Mouse (Mus musculus) regulatory T cell (primary cell): ENCODE data around the gene Fgd1.

Experiments
- in situ Hi-C: fragments of 300-600 bp; cut with MboI, MseI; formaldehyde crosslinking; loops from one replicate; pipeline ENCODE4 v1.15.1; 2025; ENCODE audit warnings: high pct_unique_total_duplicates

The Fgd1 gene

DNA sequence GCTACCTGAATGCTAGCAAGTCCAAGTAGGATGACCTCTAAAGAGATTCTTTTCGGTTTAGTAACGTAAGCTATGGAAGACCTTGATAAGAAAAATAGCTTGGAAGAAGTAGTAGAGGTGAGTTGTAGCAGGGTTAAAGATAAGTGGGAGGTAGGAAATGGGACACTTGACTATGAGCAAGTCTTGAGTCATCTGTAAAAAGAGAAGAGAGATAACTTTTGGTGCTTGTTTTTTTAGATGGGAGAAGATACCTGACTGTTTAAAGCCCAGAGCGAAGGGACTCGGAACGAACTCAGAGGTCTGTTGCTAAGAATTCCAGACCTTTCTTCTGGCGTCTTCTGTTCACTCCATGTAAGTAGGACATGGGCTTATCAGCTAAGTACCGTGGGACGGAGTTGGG is at the start of gene Fgd1:
Gene Fgd1, plus strand, starts transcription at position 301 of the 400 bp plus-strand sequence.
- in situ Hi-C loops: no loop called here

DNA sequence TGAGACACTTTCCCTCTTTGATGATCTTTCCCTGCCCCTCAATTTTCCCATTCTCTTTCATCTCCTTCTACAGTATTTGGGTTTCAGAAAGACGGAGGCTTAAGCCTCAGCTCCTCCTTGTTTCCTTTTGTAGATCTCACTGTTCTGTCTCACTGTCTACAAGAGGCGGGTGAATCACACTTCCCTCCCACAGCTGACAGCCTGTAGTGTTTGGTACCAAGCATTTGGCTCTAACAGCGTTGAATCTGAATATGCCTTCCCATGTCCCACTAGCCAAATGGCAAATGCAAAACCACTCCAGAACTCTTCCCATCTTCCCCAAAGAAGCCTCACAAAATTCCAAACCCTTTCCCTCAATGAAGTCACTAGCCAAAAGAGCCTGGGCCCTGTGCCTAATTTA is 49.2 kb upstream of the Fgd1 start:
- in situ Hi-C loops: no loop called here

DNA sequence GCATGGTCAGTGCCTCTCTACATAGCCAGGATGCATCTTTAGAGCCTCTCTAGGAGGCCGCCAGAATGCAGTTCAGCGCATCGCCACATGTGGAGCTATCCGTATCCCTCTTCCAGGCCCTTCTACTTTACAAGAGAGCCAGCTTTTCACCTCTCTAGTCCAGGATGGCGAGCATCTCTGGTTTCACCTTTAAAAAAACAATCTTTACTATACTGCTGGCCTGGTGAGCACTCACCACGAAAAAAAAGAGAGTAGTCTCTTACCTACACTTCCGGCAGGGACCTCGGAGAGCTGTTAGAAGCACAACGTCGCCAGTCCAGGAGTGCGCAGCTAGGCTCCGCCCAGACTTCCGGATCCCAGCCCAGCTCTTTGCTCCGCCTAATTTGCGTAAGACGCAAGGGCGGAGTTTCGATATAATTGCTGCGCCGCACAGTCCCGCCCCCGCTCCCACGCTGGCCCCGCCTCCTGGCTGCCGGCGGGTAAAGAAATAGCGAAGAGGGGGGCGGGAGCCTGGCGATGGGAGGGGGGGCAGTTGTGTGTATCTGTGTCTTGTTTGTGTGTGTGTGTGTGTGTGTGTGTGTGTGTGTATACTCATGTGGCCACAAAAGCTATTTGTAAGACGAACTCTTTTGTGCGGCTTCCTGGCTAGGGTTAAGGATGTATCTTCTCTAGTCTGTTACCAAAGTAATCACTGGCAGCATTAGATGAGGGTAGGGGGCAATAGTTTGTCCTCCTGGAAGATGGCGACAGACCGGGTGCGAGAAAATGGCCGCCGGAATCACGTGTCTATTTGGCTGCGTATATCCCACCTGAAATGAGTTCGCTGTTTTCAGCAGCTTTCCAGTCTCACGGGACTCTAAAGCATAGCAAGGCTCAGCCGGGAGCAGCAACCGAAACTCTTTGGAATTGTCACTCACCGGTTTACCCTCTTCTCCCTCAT is 28.7 kb upstream of the Fgd1 start, which contains the start of gene Gnl3l:
Gene Gnl3l, minus strand, starts transcription at position 385 of the 940 bp plus-strand sequence.
- in situ Hi-C loops: no loop called here

DNA sequence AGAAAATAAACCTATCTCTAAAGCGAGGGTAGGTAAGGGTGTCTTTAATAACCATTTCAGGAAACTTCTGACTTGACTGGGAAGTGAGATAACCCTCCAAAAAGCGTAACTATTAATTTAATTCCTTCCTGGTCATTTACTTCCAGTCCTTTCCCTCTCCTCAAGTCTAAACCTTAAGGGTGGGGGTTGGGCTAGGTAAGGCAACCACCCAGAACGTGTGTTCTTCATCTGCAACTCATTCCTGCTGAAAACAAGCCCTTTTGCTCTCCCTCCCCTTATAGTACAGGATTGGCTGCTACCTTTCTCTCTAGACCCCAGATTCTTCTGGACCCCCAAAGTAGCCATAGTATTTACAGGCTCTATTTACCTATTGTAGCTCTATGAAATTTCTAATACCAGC is 28.1 kb upstream of the Fgd1 start:
- in situ Hi-C loops: no loop called here

DNA sequence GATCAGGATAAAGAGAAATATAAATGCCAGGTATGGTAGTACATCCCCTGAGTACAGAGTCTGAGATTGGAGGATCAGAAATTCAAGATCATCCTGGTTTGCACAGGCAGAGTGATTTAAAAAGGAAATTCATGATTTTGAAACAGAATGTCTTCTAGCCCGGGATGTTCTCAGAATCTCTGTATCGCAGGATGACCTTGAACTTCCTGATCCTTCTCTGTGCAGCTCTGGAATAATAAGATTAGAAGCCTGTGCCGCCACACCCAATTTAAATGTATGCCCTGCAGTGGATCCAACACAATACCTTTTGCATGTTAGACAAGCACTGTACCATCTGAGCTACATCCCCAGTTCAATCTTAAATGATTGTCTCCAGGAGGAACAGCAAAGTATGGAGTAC is 27.2 kb upstream of the Fgd1 start:
- in situ Hi-C loops: no loop called here

DNA sequence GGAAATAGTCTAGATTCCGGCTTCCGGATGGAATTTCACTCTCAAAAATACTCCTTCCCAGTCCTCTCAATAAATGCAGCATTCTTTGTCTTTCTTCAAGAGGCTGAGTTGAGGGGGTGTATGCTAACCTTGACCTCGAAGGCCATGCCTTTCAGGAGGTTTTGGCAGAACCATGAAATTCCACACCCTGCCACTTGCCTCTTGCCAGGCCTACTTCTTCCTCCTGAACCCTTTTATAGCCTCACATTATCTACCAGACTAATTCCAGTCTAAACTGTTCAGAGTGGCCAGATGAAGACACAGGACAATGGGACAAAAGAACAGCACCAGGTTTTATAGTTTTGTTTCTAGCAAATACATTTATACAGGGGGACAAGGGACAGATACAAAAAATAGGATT is 14.6 kb upstream of the Fgd1 start:
- in situ Hi-C loops: no loop called here

DNA sequence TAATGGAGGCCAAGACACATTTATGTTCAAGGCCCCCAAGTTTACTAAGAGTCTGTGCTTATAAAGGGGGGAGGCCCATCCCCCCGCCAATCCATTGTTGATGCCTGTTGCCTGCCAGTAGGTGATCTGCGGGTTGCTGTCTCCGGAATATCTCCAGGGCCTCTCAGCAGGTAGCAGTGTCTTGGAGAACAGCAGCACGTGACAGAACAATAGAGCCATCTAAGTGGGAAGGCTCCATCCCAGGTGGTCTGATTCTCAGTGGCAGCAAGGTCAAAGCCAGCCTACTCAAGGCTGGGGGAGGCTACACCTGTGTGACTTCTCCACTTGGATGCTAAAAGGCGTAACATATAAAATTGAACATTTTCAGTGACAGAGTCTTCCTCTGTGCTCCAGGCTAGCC is 4.7 kb upstream of the Fgd1 start:
- in situ Hi-C loops: no loop called here

DNA sequence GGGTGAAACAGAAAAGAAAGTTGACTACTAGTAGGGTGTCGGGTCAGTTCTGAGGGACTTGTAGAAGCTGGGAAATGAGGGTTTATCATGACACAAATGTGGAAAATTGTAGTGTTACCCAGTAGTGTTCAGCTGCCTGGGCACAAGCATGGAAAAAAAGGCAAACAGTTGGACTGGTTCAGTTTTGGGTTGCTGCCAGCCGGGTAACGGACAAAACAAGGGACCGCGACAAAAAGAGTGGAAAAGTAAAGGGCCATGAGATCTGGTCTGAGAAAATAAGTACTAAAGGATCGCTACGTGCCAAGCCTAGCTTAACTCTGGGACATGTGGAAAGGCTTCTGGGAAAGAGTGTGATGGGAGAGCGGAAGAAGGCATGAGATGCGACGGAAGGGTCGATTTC is 371 bp downstream of the Fgd1 start:
- in situ Hi-C loops: no loop called here

DNA sequence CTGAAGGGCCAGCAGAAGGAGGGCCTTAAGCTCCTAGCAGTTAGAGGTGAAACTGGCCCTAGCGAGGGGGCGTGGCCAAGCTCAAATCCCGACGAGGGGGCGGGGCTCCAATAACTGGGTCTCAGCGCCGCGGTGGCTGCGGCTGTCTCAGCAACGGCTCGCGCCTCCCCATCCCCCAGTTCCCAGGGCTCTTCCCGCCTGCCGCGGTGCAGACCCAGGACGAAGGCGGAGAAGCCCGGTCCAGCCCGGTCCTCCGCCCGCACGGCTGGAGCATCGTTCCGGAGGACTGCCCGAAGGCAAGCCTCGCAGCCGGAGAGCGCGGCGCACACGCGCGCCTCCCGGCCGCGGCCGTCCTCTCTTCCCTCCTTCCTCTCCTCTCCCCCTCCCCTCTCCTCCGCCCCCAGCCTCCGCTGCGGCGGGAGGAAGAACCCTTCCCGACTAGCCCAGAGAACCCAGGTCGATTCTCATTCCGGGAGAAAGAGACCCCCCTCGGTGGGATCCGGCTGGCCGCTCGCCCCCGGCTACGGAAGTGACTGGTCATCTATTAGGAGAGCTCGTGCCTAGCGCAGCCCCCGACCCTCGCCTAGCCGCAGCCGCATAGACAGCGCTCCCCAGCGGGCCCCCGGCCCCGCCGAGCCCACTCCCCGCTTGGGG is 954 bp downstream of the Fgd1 start:
- in situ Hi-C loops: no loop called here

DNA sequence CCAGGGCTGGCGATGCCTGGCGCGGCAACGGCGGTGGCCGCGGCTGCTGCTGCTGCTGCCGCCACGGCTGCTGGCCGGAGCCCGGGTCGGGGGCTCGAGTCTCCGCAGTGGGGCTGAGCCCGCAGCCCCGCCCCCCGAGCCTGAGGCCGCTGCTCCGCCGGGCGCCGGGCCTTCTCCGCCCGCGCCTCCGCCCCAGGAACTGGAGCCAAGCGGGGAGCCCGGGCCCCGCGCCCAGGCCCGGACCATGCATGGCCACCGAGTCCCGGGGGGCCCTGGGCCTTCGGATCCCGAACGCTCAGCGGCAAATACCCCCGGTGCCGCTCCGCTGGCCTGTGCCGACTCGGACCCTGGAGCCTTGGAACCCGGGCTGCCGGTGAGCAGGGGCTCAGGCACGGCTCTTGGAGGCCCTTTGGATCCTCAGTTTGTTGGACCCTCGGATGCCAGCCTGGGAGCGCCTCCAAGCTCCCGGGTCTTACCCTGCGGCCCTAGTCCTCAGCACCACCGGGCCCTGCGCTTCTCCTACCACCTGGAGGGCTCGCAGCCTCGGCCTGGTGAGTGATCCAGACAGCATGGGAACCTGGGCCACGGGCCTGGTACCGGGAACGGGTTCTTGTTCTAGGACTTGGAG is 1.6 kb downstream of the Fgd1 start:
- in situ Hi-C loops: no loop called here

DNA sequence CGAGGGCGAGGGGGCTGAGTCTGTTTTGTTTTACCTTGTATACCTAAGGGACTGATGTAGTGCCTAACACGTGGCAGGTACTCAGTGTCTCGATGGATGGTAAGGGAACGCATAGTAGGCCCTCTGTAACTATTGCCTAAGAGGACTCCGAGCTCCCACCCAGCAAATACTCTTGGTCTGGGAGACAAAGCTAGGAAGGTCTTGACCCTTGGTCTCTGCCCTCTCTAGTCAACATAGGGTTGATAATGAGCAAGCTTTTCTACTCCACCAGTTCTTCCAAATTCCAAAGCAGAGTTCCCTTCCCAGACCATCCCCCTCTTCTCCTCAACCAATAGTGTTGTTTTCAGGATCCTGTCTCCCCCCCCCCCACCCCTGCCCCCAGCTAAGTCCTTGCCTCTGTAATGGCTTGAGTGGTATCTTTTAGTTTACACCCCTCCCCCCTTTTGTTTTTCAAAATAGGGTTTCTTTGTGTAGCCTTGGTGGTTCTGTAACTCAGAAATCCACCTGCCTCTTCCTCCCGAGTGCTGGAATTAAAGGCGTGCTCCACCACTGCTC is 3.8 kb downstream of the Fgd1 start:
- in situ Hi-C loops: no loop called here

DNA sequence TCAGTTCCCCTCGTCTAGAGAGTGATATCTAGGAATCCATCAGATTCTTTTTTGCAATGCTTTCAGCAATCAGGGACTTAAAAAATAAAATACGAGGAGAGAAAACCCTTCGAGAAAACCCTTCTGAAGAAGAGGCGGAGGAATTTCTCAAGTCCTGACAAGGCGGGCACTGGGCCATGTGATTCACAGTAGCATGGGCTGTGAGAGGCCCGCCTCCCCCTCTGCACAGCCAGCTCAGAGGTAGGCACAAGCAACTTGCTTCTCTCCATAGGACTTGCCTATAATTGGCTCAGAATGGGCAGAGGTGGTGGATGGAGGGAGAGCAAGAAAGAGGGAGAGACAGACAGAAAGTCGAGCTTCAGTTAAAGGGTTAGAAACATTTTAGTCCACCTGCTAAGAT is 4.4 kb downstream of the Fgd1 start:
- in situ Hi-C loops: no loop called here

DNA sequence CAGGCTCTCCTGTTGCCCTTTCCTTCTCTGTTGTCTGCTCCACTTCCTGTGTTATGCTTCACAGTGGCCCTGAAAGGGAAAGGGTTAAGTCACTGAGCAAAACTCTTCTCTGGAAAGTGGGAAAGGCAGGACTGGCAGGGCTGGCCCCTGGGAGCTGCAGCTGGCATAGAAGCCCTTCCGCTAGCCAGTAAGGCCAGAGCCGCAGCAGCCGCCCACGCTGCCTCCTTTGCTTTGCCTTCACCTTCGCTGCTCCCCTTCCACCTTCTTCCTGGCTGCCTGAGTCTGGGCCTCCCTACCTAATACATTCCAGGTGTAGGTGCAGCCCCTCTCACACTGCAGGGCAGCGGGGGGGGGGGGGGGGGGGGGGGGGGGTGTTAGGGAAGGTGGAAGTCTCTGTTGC is 8.5 kb downstream of the Fgd1 start:
- in situ Hi-C loops: no loop called here

DNA sequence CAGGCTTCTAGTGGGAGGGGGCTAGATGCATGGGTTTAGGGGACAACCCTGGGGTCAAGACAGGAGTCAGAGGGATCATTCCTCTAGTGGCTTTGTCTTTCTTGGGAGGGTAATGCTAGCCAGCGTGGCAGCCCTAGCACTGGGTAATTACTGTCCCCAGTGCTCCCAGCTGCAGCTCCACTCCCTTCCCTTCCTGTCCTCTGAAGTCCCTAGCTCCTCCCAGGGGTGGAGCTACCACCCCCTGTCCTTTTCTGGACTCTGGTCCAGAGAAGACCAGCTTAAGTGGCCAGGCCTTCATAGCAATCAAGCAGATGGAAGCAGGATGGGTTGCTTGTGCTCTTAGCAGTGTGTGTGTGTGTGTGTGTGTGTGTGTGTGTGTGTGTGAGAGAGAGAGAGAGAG is 9.6 kb downstream of the Fgd1 start:
- in situ Hi-C loops: no loop called here

DNA sequence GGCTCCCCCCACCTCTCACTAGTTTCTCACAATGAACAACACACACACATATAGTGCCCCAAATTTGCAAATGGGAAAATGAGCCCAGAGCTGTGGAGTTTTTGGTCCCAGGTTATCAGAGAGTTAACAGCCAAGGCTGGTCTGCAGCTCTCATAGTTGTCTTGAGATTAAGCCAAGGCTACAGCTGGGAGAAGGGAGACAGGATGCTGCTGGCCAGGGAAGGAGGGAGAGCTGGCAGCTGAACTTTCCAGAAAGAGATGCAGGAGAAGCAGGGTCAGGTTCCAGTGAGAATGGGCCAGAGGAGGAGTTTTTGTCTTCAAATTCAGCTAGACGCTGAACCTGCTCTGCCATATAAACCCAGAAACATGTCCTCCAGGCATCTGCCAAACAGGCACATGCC is 13.4 kb downstream of the Fgd1 start:
- in situ Hi-C loops: no loop called here

DNA sequence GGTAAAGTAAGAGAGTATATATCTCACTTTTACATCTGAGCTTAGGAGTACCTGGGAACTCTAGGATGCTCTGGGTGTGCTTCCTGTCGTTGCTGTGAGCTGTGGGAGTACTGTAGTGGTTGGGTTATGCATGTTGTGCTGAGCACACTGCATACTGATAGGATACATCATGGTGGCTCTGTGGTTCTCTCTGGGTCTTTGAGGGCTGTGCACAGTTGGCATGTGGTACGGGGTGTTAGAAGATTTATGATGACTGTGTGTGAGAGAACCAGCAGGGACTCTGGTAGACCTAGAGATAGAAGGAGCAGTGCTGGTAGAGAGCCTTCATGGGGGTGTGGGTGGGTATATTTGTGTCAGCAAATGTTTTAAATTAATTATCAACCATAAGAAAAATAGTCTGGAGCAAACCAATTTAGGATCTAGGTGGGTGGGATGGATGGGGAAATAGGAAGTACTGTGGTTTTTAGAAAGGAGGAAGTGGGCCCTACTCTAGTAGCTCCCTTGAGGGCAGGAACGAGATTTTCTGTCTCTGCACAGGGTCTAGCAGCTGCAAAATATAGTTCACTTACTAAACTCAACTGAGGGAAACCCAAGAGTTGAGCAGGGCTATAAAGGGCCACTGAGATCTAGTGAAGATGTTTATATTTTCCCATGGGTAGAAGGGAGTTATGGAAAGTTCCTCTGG is 15.8 kb downstream of the Fgd1 start:
- in situ Hi-C loops: no loop called here

DNA sequence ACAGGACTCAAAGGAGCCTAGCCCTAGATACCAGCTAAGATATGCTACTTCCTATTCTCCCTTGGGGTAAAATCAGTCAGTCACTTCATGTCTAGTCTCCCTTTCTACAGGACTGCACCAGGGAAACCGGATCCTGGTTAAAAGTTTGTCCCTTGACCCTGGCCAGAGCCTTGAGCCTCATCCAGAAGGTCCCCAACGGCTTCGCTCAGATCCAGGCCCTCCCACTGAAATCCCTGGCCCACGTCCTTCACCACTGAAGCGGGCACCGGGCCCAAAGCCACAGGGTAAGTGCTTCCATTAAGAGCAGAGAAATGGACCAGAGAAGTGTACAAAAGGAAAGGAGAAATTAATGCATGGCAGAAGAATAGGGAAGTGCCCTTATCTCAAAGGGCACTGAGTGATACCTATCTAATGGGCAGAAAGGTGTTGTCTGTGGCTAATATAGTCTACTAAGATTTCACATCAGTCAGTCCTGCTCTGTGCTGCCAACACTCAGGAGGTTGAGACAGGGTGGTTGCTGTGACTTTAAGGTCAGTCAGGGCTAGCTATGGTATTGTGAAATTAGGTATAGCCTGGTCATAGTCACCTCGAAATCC is 20.2 kb downstream of the Fgd1 start:
- in situ Hi-C loops: no loop called here

DNA sequence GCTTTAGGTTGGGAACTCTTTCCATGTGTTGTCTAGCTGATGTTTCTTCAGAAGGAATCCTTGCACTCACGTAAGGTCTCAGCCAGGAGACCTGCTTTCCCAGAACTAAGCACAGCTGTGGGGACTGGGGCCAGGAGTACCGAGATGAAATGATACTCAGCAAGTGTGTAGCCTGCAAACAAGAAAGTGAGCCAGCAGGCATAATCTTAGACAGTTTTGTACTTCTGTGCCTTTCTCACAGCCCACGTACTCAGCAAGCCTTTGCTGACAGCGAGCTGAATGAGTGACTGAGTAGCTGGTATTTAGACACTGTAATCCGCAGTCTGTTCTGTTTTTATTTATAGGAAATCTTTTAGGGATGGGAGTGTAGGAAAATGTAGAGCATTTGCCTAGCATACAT is 21.9 kb downstream of the Fgd1 start:
- in situ Hi-C loops: no loop called here

DNA sequence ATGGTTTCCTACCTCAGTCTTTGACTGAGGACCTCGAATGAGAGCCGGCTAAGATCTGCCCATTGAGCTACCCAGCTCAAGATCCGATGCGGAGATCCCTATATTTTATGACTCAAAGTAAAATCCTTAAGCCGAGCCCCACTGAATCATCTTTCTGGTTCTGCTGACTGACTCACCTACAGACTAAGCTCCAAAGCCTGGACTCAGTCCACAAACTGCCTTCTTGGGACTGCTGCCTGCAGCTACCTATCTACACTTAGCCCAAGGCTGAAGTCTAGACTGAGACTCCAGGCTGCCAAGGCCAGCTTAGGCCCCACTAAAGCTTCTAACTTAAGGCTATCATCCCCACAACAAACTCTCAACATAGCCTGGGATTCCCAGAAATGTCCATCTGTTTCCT is 30.1 kb downstream of the Fgd1 start:
- in situ Hi-C loops: no loop called here

DNA sequence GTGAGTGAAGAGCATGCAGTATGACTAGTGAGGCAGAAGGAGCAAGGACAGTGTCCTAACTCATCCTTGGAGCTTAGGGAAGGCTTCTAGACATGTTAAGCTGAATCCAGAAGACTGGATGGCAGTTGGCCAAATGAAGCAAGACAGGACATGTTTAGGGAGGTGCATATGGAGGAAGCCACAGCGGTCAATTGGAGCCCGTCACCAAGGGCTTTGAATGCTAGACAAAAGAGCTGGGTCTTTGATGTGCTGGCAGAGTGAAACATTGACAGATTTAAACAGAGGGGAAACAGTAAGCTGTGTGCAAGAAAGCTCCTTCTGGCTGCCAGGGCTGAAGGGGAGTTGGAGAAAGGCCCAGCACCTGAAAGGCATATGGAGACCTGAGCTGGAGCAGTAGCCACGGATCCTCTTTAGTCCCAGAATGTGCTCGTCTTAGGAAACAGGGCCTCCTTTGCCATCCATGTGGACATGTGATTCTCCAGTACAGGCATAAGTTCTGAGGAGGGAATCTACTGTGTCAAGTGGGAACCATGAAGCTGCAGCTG is 31.1 kb downstream of the Fgd1 start:
- in situ Hi-C loops: no loop called here

DNA sequence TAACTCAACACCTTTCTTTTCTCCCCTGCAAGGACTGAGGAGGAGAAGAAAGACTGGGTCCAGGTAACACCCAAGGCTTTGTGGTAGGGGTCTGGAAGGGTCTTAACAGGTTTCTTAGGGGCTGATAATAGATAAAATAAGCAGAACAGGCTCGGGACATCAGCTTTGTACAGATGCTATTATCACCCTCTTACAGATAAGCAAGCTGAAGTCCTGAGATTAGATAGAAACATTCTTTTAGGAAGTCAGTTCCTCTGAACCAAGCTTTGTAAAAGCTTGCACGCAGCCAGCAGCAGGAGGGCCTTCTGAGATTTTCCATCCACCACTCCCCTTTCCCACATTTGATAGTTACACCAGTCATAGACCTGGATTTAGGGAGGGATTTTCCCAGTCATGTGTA is 39.6 kb downstream of the Fgd1 start:
- in situ Hi-C loops: no loop called here
